Mouse (Mus musculus) forebrain, embryonic 16.5 days (tissue): ENCODE data around the gene Bcar3. TPM values are rescaled to one million over a fixed set of nuclear protein-coding genes. Genes with fewer than 3 reads are reported as not detected.

Experiments
- ATAC-seq: fragments of 200-750 bp; cut with Nextera tagmentation; 2 replicates; pipeline ENCODE4 v1.8.0; 2017; ENCODE audit warnings: mild to moderate bottlenecking, moderate library complexity
- H3K27ac ChIP-seq: fragments of 300-500 bp; sonication (generic); 2 replicates; pipeline ENCODE4 v1.5.1; 2014; ENCODE audit warnings: low read length, control low read depth
- H3K27me3 ChIP-seq: fragments of 300-500 bp; sonication (generic); replicated peaks from 2 replicates; pipeline ENCODE4 v1.6.1; 2014; ENCODE audit warnings: low read length; ENCODE audit not compliant: control insufficient read depth, insufficient read depth
- H3K36me3 ChIP-seq: fragments of 300-500 bp; sonication (generic); 2 replicates; pipeline ENCODE4 v1.6.1; 2014; ENCODE audit not compliant: control insufficient read depth, insufficient read depth
- H3K4me1 ChIP-seq: fragments of 300-500 bp; sonication (generic); replicated peaks from 2 replicates; pipeline ENCODE4 v1.6.1; 2014; ENCODE audit warnings: low read length; ENCODE audit not compliant: control insufficient read depth, insufficient read depth
- H3K4me2 ChIP-seq: fragments of 300-500 bp; sonication (generic); 2 replicates; pipeline ENCODE4 v1.6.1; 2014; ENCODE audit warnings: mild to moderate bottlenecking, low read length, control low read depth
- H3K4me3 ChIP-seq: fragments of 300-500 bp; sonication (generic); replicated peaks from 2 replicates; pipeline ENCODE4 v1.5.1; 2014; ENCODE audit warnings: mild to moderate bottlenecking, low read length, control low read depth
- H3K9ac ChIP-seq: fragments of 300-500 bp; sonication (generic); replicated peaks from 2 replicates; pipeline ENCODE4 v1.6.1; 2014; ENCODE audit warnings: low read depth, low read length, control low read depth
- H3K9me3 ChIP-seq: fragments of 300-500 bp; sonication (generic); 2 replicates; pipeline ENCODE4 v1.6.1; 2016; ENCODE audit warnings: low read length; ENCODE audit not compliant: control insufficient read depth
- WGBS: fragments of 180-500 bp; shearing (Covaris S2); extraction: QIAGEN DNeasy Blood & Tissue Kit; methylation state at CpG from one replicate; pipeline ENCODE4 v1.1.7; 2014; 5-methylcytosine and 5-hydroxymethylcytosine counted together
- polyA plus RNA-seq: library from polyadenylated mRNA; unstranded; fragments of >200 nt; fragmentation: Nextera tagmentation; extraction: Ambion mirVana; gene quantifications from 2 replicates; pipeline ENCODE4 v1.2.1, GENCODE M21; 2015

Bcar3 gene
- polyA plus RNA-seq, 1 experiment from 2014 or later: 5.3 TPM

- no peak overlapping the region for H3K4me3 ChIP-seq
- WGBS: 94% methylated on average over 2 of the region's 2 CpGs
- no peak overlapping the region for H3K4me2 ChIP-seq
- H3K36me3 ChIP-seq: peaks cover 13% of the 10 kb centered on the region
- H3K9ac ChIP-seq: no peak overlapping the region
- no peaks in the 10 kb centered on the region for H3K4me1 ChIP-seq
- no peaks in the 10 kb centered on the region for H3K9me3 ChIP-seq
- H3K27ac ChIP-seq: no peak overlapping the region
- no peak for ATAC-seq
- no peaks in the 10 kb centered on the region for H3K27me3 ChIP-seq
Observed at GRCm38 (mm10) chr3:122545346-122545745, 251.4 kb downstream of the Bcar3 start.

GRCm38 (mm10) chr3:122547469-122547868 lies 253.5 kb downstream of the Bcar3 start:
- Histone ChIP-seq H3K4me3 (no peak overlapping the region), H3K27ac (no peak overlapping the region), H3K36me3 (peaks cover 10% of the 10 kb centered on the region), H3K4me1 (no peaks in the 10 kb centered on the region), H3K9ac (no peak overlapping the region), H3K4me2 (no peak overlapping the region), H3K9me3 (no peaks in the 10 kb centered on the region), H3K27me3 (no peaks in the 10 kb centered on the region)
- ATAC-seq: no peak
- 84% methylated on average over 4 of the region's 4 CpGs for WGBS

- no peak overlapping the region for H3K27ac ChIP-seq
- 96% methylated on average over 3 of the region's 3 CpGs for WGBS
- H3K27me3 ChIP-seq: no peaks in the 10 kb centered on the region
- H3K4me1 ChIP-seq: no peaks in the 10 kb centered on the region
- ATAC-seq: no peak
- H3K36me3 ChIP-seq: no peaks in the 10 kb centered on the region
- H3K4me2 ChIP-seq: no peak overlapping the region
- no peak overlapping the region for H3K9ac ChIP-seq
- H3K4me3 ChIP-seq: no peak overlapping the region
- no peaks in the 10 kb centered on the region for H3K9me3 ChIP-seq
Observed at GRCm38 (mm10) chr3:122551174-122551573, 257.2 kb downstream of the Bcar3 start.

GRCm38 (mm10) chr3:122557766-122558165 lies 263.8 kb downstream of the Bcar3 start:
- Histone ChIP-seq H3K4me1 (no peaks in the 10 kb centered on the region), H3K9me3 (no peaks in the 10 kb centered on the region), H3K9ac (no peak overlapping the region), H3K4me3 (no peak overlapping the region), H3K27me3 (no peaks in the 10 kb centered on the region), H3K4me2 (no peak overlapping the region), H3K27ac (no peak overlapping the region), H3K36me3 (peaks cover 8% of the 10 kb centered on the region; the same call in 1 of the 2 replicates)
- WGBS: 43% methylated on average over 2 of the region's 2 CpGs
- no peak for ATAC-seq

- Histone ChIP-seq H3K4me2 (no peak overlapping the region), H3K27ac (no peak overlapping the region), H3K36me3 (peaks cover 19% of the 10 kb centered on the region), H3K9ac (no peak overlapping the region), H3K27me3 (no peaks in the 10 kb centered on the region), H3K4me3 (no peak overlapping the region), H3K4me1 (no peaks in the 10 kb centered on the region), H3K9me3 (no peaks in the 10 kb centered on the region)
- WGBS: 66% methylated on average over 7 of the region's 7 CpGs
- no peak for ATAC-seq
Observed at GRCm38 (mm10) chr3:122565285-122565684, 271.3 kb downstream of the Bcar3 start.

GRCm38 (mm10) chr3:122566112-122566511 lies 272.2 kb downstream of the Bcar3 start:
- H3K4me3 ChIP-seq: no peak overlapping the region
- no peak overlapping the region for H3K4me2 ChIP-seq
- H3K4me1 ChIP-seq: no peaks in the 10 kb centered on the region
- WGBS: 84% methylated on average over 3 of the region's 3 CpGs
- no peak overlapping the region for H3K9ac ChIP-seq
- H3K27me3 ChIP-seq: no peaks in the 10 kb centered on the region
- no peak overlapping the region for H3K27ac ChIP-seq
- no peaks in the 10 kb centered on the region for H3K9me3 ChIP-seq
- H3K36me3 ChIP-seq: peaks cover 16% of the 10 kb centered on the region
- no peak for ATAC-seq

GRCm38 (mm10) chr3:122566549-122566948 lies 272.6 kb downstream of the Bcar3 start:
- no peak overlapping the region for H3K27ac ChIP-seq
- H3K4me3 ChIP-seq: no peak overlapping the region
- 75% methylated on average over 4 of the region's 4 CpGs for WGBS
- no peak for ATAC-seq
- H3K27me3 ChIP-seq: no peaks in the 10 kb centered on the region
- H3K9ac ChIP-seq: no peak overlapping the region
- H3K36me3 ChIP-seq: peaks cover 16% of the 10 kb centered on the region
- no peaks in the 10 kb centered on the region for H3K9me3 ChIP-seq
- H3K4me1 ChIP-seq: no peaks in the 10 kb centered on the region
- no peak overlapping the region for H3K4me2 ChIP-seq

- ATAC-seq: peak; percentile 65
- no peaks in the 10 kb centered on the region for H3K9me3 ChIP-seq
- 85% methylated on average over 5 of the region's 5 CpGs for WGBS
- no peak overlapping the region for H3K27ac ChIP-seq
- no peaks in the 10 kb centered on the region for H3K27me3 ChIP-seq
- no peak overlapping the region for H3K9ac ChIP-seq
- peaks cover 6% of the 10 kb centered on the region for H3K4me1 ChIP-seq
- no peak overlapping the region for H3K4me3 ChIP-seq
- H3K4me2 ChIP-seq: no peak overlapping the region
- 0 out of 2 replicates have a peak, but pooled peaks cover 3% of the 10 kb centered on the region for H3K36me3 ChIP-seq
Observed at GRCm38 (mm10) chr3:122573426-122574286, 279.7 kb downstream of the Bcar3 start.

- Histone ChIP-seq H3K9me3 (no peaks in the 10 kb centered on the region), H3K27ac (no peak overlapping the region), H3K27me3 (no peaks in the 10 kb centered on the region), H3K4me1 (peaks cover 6% of the 10 kb centered on the region), H3K4me3 (no peak overlapping the region), H3K4me2 (no peak overlapping the region), H3K9ac (no peak overlapping the region), H3K36me3 (0 out of 2 replicates have a peak, but pooled peaks cover 3% of the 10 kb centered on the region)
- 75% methylated on average over 1 of the region's 1 CpGs for WGBS
- ATAC-seq: no peak
Observed at GRCm38 (mm10) chr3:122574921-122575320, 281.0 kb downstream of the Bcar3 start.
